14 mouse cellular contexts compared by ENCODE assay signal in genomic region chr3:144138659-144139058, GRCm38 (mm10).
"Had no signal": no experiment of that assay in that cellular context is flagged by ENCODE, and none has a peak within 500 bp of the region (broad histone marks: within the 10 kb centered on the region; RNA-seq: fewer than 3 reads in every experiment).

No protein-coding gene starts in this region.

- H3K9ac ChIP-seq: liver, embryonic 15.5 days; midbrain, embryonic 13.5 days; neural tube, embryonic 15.5 days had no signal

- ATAC-seq: lung, postnatal 0 days; midbrain, embryonic 13.5 days had no signal

- H3K27ac ChIP-seq: left cerebral cortex, adult 2 months; limb, embryonic 10.5 days; liver, embryonic 15.5 days; macrophage; midbrain, embryonic 13.5 days; neural tube, embryonic 15.5 days; stomach, postnatal 0 days had no signal

- H3K4me3 ChIP-seq: left cerebral cortex, adult 2 months; limb, embryonic 10.5 days; liver, embryonic 15.5 days; midbrain, embryonic 13.5 days; myocyte; neural tube, embryonic 15.5 days had no signal

- H3K4me2 ChIP-seq: liver, embryonic 11.5 days; liver, embryonic 15.5 days; midbrain, embryonic 13.5 days; neural tube, embryonic 15.5 days had no signal

- DNase-seq: kidney, postnatal 25 days; lung, adult 2 months; right cerebral cortex, adult 18-20 months; thymus, postnatal 4 days had no signal

- H3K36me3 ChIP-seq: limb, embryonic 10.5 days; liver, embryonic 15.5 days; midbrain, embryonic 13.5 days; neural tube, embryonic 15.5 days had no signal

- H3K9me3 ChIP-seq: limb, embryonic 10.5 days; liver, embryonic 15.5 days; midbrain, embryonic 13.5 days; neural tube, embryonic 15.5 days had no signal

- H3K27me3 ChIP-seq: liver, embryonic 15.5 days; midbrain, embryonic 13.5 days; neural tube, embryonic 15.5 days had no signal

- H3K4me1 ChIP-seq: liver, embryonic 15.5 days; midbrain, embryonic 13.5 days had no signal
